Mouse (Mus musculus) telencephalon, adult 2 months (tissue): ENCODE measurements around the gene Gm9049.
"Not testable (repeated sequence)": the region's sequence is repeated elsewhere in the genome, so short reads cannot be mapped to it uniquely, and the experiment has no call there.

Source experiments
- DNase-seq: peaks from one replicate; pipeline ENCODE4 v3.0.0-alpha.2; 2011; ENCODE audit warnings: low read depth, low spot score

Gm9049 gene

DNA sequence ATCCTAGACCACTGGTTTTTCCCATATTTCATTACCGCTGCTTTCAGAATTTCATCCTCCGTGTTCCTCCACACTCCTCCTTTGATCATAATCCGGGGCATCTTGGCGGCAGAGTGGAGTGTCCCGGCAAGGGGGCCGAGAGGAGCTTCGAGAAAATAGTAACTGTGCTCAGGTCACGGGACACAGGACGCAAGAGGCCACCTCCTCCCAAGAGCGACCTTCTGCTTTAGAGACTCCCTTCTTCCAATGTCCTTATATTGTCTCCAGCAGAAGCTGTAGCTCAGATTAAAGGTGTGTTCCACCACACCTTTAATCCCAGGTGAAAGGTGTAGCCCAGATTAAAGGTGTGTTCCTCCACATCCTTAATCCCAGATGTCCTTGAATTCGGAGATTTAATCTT lies at the start of gene Gm9049:
Gm9049 (minus strand) TSS at position 101 of the 400 bp plus-strand sequence.
- not testable (repeated sequence) for DNase-seq

- no peak for DNase-seq
These were observed 46.0 kb upstream of the Gm9049 start for GRCm38 (mm10) chr10:118399917-118400316.

GRCm38 (mm10) chr10:118370443-118370842 lies 16.5 kb upstream of the Gm9049 start:
- DNase-seq = peak; percentile 74

DNA sequence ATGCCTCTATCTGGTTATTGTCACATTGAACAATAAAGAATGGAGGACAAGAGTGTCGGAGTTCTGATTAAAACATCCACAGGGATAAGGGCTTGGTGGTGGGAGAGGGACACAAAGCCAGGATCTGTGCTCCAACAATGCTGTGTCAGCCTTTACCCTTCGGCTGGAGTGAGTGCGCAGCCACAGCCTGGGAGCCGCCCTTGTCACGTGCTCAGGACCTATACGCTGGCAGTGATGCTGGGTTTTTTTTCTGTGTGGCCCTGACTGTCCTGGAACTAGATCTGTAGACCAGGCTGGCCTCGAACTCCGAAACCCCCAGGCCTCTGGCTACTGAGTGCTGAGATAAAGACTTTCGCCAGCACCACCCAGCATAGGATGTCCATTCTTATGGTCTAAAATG lies 15.6 kb upstream of the Gm9049 start:
- no peak for DNase-seq

DNA sequence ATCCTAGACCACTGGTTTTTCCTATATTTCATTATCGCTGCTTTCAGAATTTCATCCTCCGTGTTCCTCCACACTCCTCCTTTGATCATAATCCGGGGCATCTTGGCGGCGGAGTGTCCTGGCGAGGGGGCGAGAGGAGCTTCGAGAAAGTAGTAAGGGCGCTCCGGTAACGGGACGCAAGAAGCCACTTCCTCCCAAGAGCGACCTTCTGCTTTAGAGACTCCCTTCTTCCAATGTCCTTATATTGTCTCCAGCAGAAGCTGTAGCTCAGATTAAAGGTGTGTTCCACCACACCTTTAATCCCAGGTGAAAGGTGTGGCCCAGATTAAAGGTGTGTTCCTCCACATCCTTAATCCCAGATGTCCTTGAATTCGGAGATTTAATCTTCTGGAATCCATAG lies 5.3 kb downstream of the Gm9049 start, which contains the start of gene Gm9048:
Gm9048 (minus strand) TSS at position 101 of the 400 bp plus-strand sequence.
- DNase-seq = not testable (repeated sequence)

- not testable (repeated sequence) for DNase-seq
These were observed 10.8 kb downstream of the Gm9049 start, which contains the start of gene Gm9046 for GRCm38 (mm10) chr10:118343155-118343554. TSS of gene Gm9046 (minus strand) at chr10:118343255.

- DNase-seq = not testable (repeated sequence)
These were observed 16.2 kb downstream of the Gm9049 start, which contains the start of gene Gm9045 for GRCm38 (mm10) chr10:118337731-118338130. TSS of gene Gm9045 (minus strand) at chr10:118337831.

DNA sequence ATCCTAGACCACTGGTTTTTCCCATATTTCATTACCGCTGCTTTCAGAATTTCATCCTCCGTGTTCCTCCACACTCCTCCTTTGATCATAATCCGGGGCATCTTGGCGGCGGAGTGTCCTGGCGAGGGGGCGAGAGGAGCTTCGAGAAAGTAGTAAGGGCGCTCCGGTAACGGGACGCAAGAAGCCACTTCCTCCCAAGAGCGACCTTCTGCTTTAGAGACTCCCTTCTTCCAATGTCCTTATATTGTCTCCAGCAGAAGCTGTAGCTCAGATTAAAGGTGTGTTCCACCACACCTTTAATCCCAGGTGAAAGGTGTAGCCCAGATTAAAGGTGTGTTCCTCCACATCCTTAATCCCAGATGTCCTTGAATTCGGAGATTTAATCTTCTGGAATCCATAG lies 21.6 kb downstream of the Gm9049 start, which contains the start of gene Gm9044:
Gm9044 (minus strand) TSS at position 101 of the 400 bp plus-strand sequence.
- not testable (repeated sequence) for DNase-seq

- not testable (repeated sequence) for DNase-seq
These were observed 27.0 kb downstream of the Gm9049 start, which contains the start of gene Gm9040 for GRCm38 (mm10) chr10:118326869-118327268. TSS of gene Gm9040 (minus strand) at chr10:118326969.

- DNase-seq = no peak
These were observed 34.9 kb downstream of the Gm9049 start for GRCm38 (mm10) chr10:118319024-118319423.

GRCm38 (mm10) chr10:118302133-118302532 lies 51.8 kb downstream of the Gm9049 start:
- not testable (repeated sequence) for DNase-seq
